Mouse (Mus musculus) spleen, adult 2 months (tissue): ENCODE data around the gene AI661453.

Experiments
- CTCF ChIP-seq: fragments of 200-500 bp; IDR thresholded peaks from 2 replicates; pipeline ENCODE4 v1.5.1; 2011; ENCODE audit warnings: mild to moderate bottlenecking, inconsistent platforms; ENCODE audit not compliant: insufficient read depth, insufficient read length, insufficient replicate concordance; ENCODE audit errors: extremely low read depth
- POLR2A ChIP-seq: fragments of 200-500 bp; IDR thresholded peaks from 2 replicates; pipeline ENCODE4 v1.6.1; 2011; ENCODE audit warnings: low read depth, low read length, inconsistent platforms

- TF ChIP-seq POLR2A: no peak
- peak; percentile 98 for TF ChIP-seq CTCF
Measured at GRCm38 (mm10) chr17:47473434-47473974, 37.1 kb downstream of the AI661453 start.
